Mouse (Mus musculus): ENCODE results near the gene Olfr738. TPM values are rescaled to one million over a fixed set of nuclear protein-coding genes. Genes with fewer than 3 reads are reported as not detected.

The Olfr738 gene
- polyA plus RNA-seq (2016; fragmentation: Nextera tagmentation; extraction: Ambion mirVana): not detected in 2 replicates

GRCm38 (mm10) chr14:50407268-50407667 lies at the start of gene Olfr738:
TSS of gene Olfr738 (plus strand) at chr14:50407568.
- H3K4me3 ChIP-seq: no peak within 1 kb of the TSS
- WGBS: 74% methylated on average over 1 of the region's 1 CpGs
- no peak within 1 kb of the TSS for H3K27ac ChIP-seq (replicated peaks)
- no peaks in the 10 kb centered on the region for H3K36me3 ChIP-seq (replicated peaks)
- no peak for DNase-seq (ENCODE audit: low spot score)
- no peaks in the 10 kb centered on the region for H3K4me1 ChIP-seq
- no peaks in the 10 kb centered on the region for H3K9me3 ChIP-seq
- no peaks in the 10 kb centered on the region for H3K27me3 ChIP-seq (replicated peaks; ENCODE audit: low read depth, poor library complexity, severe bottlenecking)

- no peak within 1 kb of the TSS for H3K4me3 ChIP-seq
- H3K4me1 ChIP-seq: no peaks in the 10 kb centered on the region
- no peak within 1 kb of the TSS for H3K27ac ChIP-seq (replicated peaks)
- H3K27me3 ChIP-seq (replicated peaks; ENCODE audit: low read depth, poor library complexity, severe bottlenecking): no peaks in the 10 kb centered on the region
- 94% methylated on average over 2 of the region's 2 CpGs for WGBS
- DNase-seq (ENCODE audit: low spot score): no peak
- no peaks in the 10 kb centered on the region for H3K9me3 ChIP-seq
- H3K36me3 ChIP-seq (replicated peaks): no peaks in the 10 kb centered on the region
Observed at GRCm38 (mm10) chr14:50357593-50357992, 49.8 kb upstream of the Olfr738 start, which contains the start of gene Tlr11. TSS of gene Tlr11 (plus strand) at chr14:50357914.

GRCm38 (mm10) chr14:50360480-50360879 lies 46.9 kb upstream of the Olfr738 start:
- H3K27me3 ChIP-seq (replicated peaks; ENCODE audit: low read depth, poor library complexity, severe bottlenecking): no peaks in the 10 kb centered on the region
- H3K36me3 ChIP-seq (replicated peaks): no peaks in the 10 kb centered on the region
- no peaks in the 10 kb centered on the region for H3K4me1 ChIP-seq
- no peak overlapping the region for H3K27ac ChIP-seq (replicated peaks)
- 0 out of 2 replicates have a peak, but pooled peaks cover 3% of the 10 kb centered on the region for H3K9me3 ChIP-seq
- no peak overlapping the region for H3K4me3 ChIP-seq
- 88% methylated on average over 3 of the region's 3 CpGs for WGBS
- no peak for DNase-seq (ENCODE audit: low spot score)

- Histone ChIP-seq H3K27ac (replicated peaks) (no peak overlapping the region), H3K36me3 (replicated peaks) (no peaks in the 10 kb centered on the region), H3K9me3 (0 out of 2 replicates have a peak, but pooled peaks cover 3% of the 10 kb centered on the region), H3K4me3 (no peak overlapping the region), H3K27me3 (replicated peaks; ENCODE audit: low read depth, poor library complexity, severe bottlenecking) (no peaks in the 10 kb centered on the region), H3K4me1 (no peaks in the 10 kb centered on the region)
- no peak for DNase-seq (ENCODE audit: low spot score)
- 87% methylated on average over 2 of the region's 2 CpGs for WGBS
Observed at GRCm38 (mm10) chr14:50363561-50363960, 43.8 kb upstream of the Olfr738 start.

GRCm38 (mm10) chr14:50380863-50381262 lies 26.5 kb upstream of the Olfr738 start, which contains the start of gene Olfr736:
TSS of gene Olfr736 (plus strand) at chr14:50381163.
- Histone ChIP-seq H3K9me3 (no peaks in the 10 kb centered on the region), H3K4me1 (no peaks in the 10 kb centered on the region), H3K27me3 (replicated peaks; ENCODE audit: low read depth, poor library complexity, severe bottlenecking) (no peaks in the 10 kb centered on the region), H3K36me3 (replicated peaks) (no peaks in the 10 kb centered on the region), H3K27ac (replicated peaks) (no peak within 1 kb of the TSS), H3K4me3 (no peak within 1 kb of the TSS)
- no peak for DNase-seq (ENCODE audit: low spot score)
- WGBS: 90% methylated on average over 2 of the region's 2 CpGs

- Histone ChIP-seq H3K4me1 (no peaks in the 10 kb centered on the region), H3K4me3 (no peak within 1 kb of the TSS), H3K9me3 (no peaks in the 10 kb centered on the region), H3K36me3 (replicated peaks) (no peaks in the 10 kb centered on the region), H3K27ac (replicated peaks) (no peak within 1 kb of the TSS), H3K27me3 (replicated peaks; ENCODE audit: low read depth, poor library complexity, severe bottlenecking) (no peaks in the 10 kb centered on the region)
- DNase-seq (ENCODE audit: low spot score): no peak
- 73% methylated on average over 2 of the region's 2 CpGs for WGBS
Observed at GRCm38 (mm10) chr14:50418326-50418725, 11.0 kb downstream of the Olfr738 start, which contains the start of gene Olfr739. TSS of gene Olfr739 (plus strand) at chr14:50418626.

- no peak within 1 kb of the TSS for H3K27ac ChIP-seq (replicated peaks)
- 83% methylated on average over 3 of the region's 3 CpGs for WGBS
- no peaks in the 10 kb centered on the region for H3K27me3 ChIP-seq (replicated peaks; ENCODE audit: low read depth, poor library complexity, severe bottlenecking)
- H3K4me3 ChIP-seq: no peak within 1 kb of the TSS
- no peaks in the 10 kb centered on the region for H3K4me1 ChIP-seq
- no peaks in the 10 kb centered on the region for H3K9me3 ChIP-seq
- DNase-seq (ENCODE audit: low spot score): no peak
- no peaks in the 10 kb centered on the region for H3K36me3 ChIP-seq (replicated peaks)
Observed at GRCm38 (mm10) chr14:50445245-50445644, 37.9 kb downstream of the Olfr738 start, which contains the start of gene Olfr740. TSS of gene Olfr740 (plus strand) at chr14:50445545.

Other genes with a start within 250 kb of the Olfr738 start
- not detected in 2 replicates for gene Olfr730, start 219.4 kb upstream of the Olfr738 start, polyA plus RNA-seq (2016; fragmentation: Nextera tagmentation; extraction: Ambion mirVana)
- not detected in 2 replicates for gene Olfr731, start 165.7 kb upstream of the Olfr738 start, polyA plus RNA-seq (2016; fragmentation: Nextera tagmentation; extraction: Ambion mirVana)
- not detected in 2 replicates for gene Olfr732, start 123.4 kb upstream of the Olfr738 start, polyA plus RNA-seq (2016; fragmentation: Nextera tagmentation; extraction: Ambion mirVana)
- not detected in 2 replicates for gene Olfr733, start 106.0 kb upstream of the Olfr738 start, polyA plus RNA-seq (2016; fragmentation: Nextera tagmentation; extraction: Ambion mirVana)
- not detected in 2 replicates for gene Olfr734, start 80.8 kb upstream of the Olfr738 start, polyA plus RNA-seq (2016; fragmentation: Nextera tagmentation; extraction: Ambion mirVana)
- gene Olfr735, start 58.7 kb upstream of the Olfr738 start, polyA plus RNA-seq (2016; fragmentation: Nextera tagmentation; extraction: Ambion mirVana): not detected in 2 replicates
- gene Tlr11, start 49.7 kb upstream of the Olfr738 start, polyA plus RNA-seq (2016; fragmentation: Nextera tagmentation; extraction: Ambion mirVana): not detected in 2 replicates
- gene Olfr736, start 26.4 kb upstream of the Olfr738 start, polyA plus RNA-seq (2016; fragmentation: Nextera tagmentation; extraction: Ambion mirVana): not detected in 2 replicates
- not detected in 2 replicates for gene Olfr739, start 11.1 kb downstream of the Olfr738 start, polyA plus RNA-seq (2016; fragmentation: Nextera tagmentation; extraction: Ambion mirVana)
- not detected in 2 replicates for gene Olfr740, start 38.0 kb downstream of the Olfr738 start, polyA plus RNA-seq (2016; fragmentation: Nextera tagmentation; extraction: Ambion mirVana)
- not detected in 2 replicates for gene Olfr741, start 65.2 kb downstream of the Olfr738 start, polyA plus RNA-seq (2016; fragmentation: Nextera tagmentation; extraction: Ambion mirVana)
- not detected in 2 replicates for gene Olfr742, start 96.0 kb downstream of the Olfr738 start, polyA plus RNA-seq (2016; fragmentation: Nextera tagmentation; extraction: Ambion mirVana)
- gene Olfr743, start 114.3 kb downstream of the Olfr738 start, polyA plus RNA-seq (2016; fragmentation: Nextera tagmentation; extraction: Ambion mirVana): not detected in 2 replicates
- not detected in 2 replicates for gene Olfr744, start 207.3 kb downstream of the Olfr738 start, polyA plus RNA-seq (2016; fragmentation: Nextera tagmentation; extraction: Ambion mirVana)
- gene Olfr745, start 231.8 kb downstream of the Olfr738 start, polyA plus RNA-seq (2016; fragmentation: Nextera tagmentation; extraction: Ambion mirVana): not detected in 2 replicates
- not detected in 2 replicates for gene Olfr746, start 239.5 kb downstream of the Olfr738 start, polyA plus RNA-seq (2016; fragmentation: Nextera tagmentation; extraction: Ambion mirVana)

Data from embryonic facial prominence, embryonic 10.5 days (tissue).